Mouse (Mus musculus): Measurements from ENCODE around the gene Cog5. TPM values are rescaled to one million over a fixed set of nuclear protein-coding genes. Genes with fewer than 3 reads are reported as not detected.

Cog5 gene
- polyA plus RNA-seq (2014; fragmentation: Illumina TruSeq; extraction: RNeasy Lipid Tissue Mini Kit (QIAGEN cat#74804); ENCODE audit: low read depth, low replicate concordance), result 33.3 TPM

GRCm38 (mm10) chr12:31654197-31654964 is at the start of gene Cog5, which contains the start of gene Dus4l:
Gene Cog5 (plus strand): TSS chr12:31654869.
Gene Dus4l (minus strand): TSS chr12:31654826.

GRCm38 (mm10) chr12:31634343-31635239 is 20.1 kb upstream of the Cog5 start, which contains the start of gene Bcap29:
Gene Bcap29 (minus strand): TSS chr12:31634658.

GRCm38 (mm10) chr12:31713600-31713999 is 58.9 kb downstream of the Cog5 start, which contains the start of gene Gpr22:
Gene Gpr22 (minus strand): TSS chr12:31713947.

GRCm38 (mm10) chr12:31949759-31950658 is 295.3 kb downstream of the Cog5 start, which contains the start of gene Hbp1:
Gene Hbp1 (minus strand): TSS chr12:31950535.

Other genes with a start within 250 kb of the Cog5 start
- gene Cbll1, start 155.3 kb upstream of the Cog5 start, polyA plus RNA-seq (2014; fragmentation: Illumina TruSeq; extraction: RNeasy Lipid Tissue Mini Kit (QIAGEN cat#74804); ENCODE audit: low read depth, low replicate concordance), result 10.3 TPM
- 2.1 TPM for gene Slc26a4, start 94.9 kb upstream of the Cog5 start, polyA plus RNA-seq (2014; fragmentation: Illumina TruSeq; extraction: RNeasy Lipid Tissue Mini Kit (QIAGEN cat#74804); ENCODE audit: low read depth, low replicate concordance)
- gene Bcap29, start 20.2 kb upstream of the Cog5 start, polyA plus RNA-seq (2014; fragmentation: Illumina TruSeq; extraction: RNeasy Lipid Tissue Mini Kit (QIAGEN cat#74804); ENCODE audit: low read depth, low replicate concordance), result 37.5 TPM
- 11.3 TPM for gene Dus4l, start within 50 bp of the Cog5 start, polyA plus RNA-seq (2014; fragmentation: Illumina TruSeq; extraction: RNeasy Lipid Tissue Mini Kit (QIAGEN cat#74804); ENCODE audit: low read depth, low replicate concordance)
- gene Gpr22, start 59.1 kb downstream of the Cog5 start, polyA plus RNA-seq (2014; fragmentation: Illumina TruSeq; extraction: RNeasy Lipid Tissue Mini Kit (QIAGEN cat#74804); ENCODE audit: low read depth, low replicate concordance), result not detected

All from liver, adult 10 weeks (tissue).